Mouse (Mus musculus): Measurements from ENCODE around the gene Atrnl1. TPM values are rescaled to one million over a fixed set of nuclear protein-coding genes. Genes with fewer than 3 reads are reported as not detected.

Gene Atrnl1
- 14.4 and 18.6 TPM in 2 replicates for polyA plus RNA-seq (2012; rRNA removed)

DNA sequence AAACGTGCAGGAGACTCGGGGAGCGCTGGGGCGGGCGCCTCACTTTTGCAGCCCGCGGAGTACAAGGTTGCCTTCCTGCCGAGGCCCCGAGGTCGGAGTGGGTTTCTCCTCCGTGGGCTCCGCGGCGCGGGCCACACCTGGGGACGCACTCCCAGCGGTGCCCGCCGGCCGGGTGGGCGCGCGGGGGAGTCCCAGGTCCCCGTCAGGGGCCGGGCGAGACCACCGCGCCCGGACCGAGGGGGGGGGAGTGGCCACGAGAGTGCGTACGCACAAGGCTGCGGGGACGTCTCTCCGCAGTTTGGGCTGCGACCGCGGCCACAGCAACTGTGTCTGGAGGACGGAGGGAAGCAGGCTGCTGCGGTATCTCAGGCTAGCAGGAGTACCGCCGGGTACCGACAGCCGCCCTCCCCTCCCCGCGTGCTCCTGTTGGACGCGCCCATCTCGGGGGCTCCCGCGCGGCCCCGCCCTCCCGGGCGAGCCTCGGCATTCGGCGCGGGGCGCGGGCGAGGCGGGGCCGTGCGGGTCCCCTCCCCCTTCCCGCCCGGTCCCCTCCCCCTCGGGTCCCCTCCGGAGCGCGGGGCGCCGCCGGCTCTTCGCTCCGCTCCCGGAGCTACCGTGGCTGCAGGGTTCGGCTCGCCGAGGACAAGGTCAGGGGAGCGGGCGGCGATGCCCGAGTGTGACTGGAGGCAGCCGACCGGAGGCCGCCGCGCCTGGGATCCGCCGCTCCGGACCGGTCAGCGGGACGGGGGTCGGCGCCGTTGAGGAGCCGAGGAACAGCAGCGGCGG, at the start of gene Atrnl1:
Gene Atrnl1, plus strand, starts transcription at position 559 of the 786 bp plus-strand sequence.
- peak; percentile 89 for DNase-seq
- TF ChIP-seq POLR2A (IDR thresholded peaks at IDR 0.05; ENCODE audit: borderline replicate concordance, extremely low read depth, low read depth, low read length) (peak; percentile 66; the same call in 1 of the 2 replicates), CTCF (IDR thresholded peaks at IDR 0.05; ENCODE audit: insufficient read depth, low read length) (no peak)

GRCm38 (mm10) chr19:57561486-57561885, 49.3 kb upstream of the Atrnl1 start:
- TF ChIP-seq CTCF (IDR thresholded peaks at IDR 0.05; ENCODE audit: insufficient read depth, low read length): no peak
- TF ChIP-seq POLR2A (IDR thresholded peaks at IDR 0.05; ENCODE audit: borderline replicate concordance, extremely low read depth, low read depth, low read length): no peak
- 82% methylated on average over 4 of the region's 4 CpGs for WGBS
- DNase-seq: no peak
- no peak overlapping the region for H3K4me3 ChIP-seq (replicated peaks; ENCODE audit: extremely low read depth, low read depth, low read length)
- H3K4me1 ChIP-seq (ENCODE audit: control insufficient read depth, insufficient read depth, low read length): no peaks in the 10 kb centered on the region

More for the DNA sequence above, at the start of gene Atrnl1:
- peak within 1 kb of the TSS; percentile 83 for H3K4me3 ChIP-seq (replicated peaks; ENCODE audit: extremely low read depth, low read depth, low read length)
- under 1% methylated on average over 97 of the region's 103 CpGs for WGBS
- peaks cover 2% of the 10 kb centered on the region; the same call in 1 of the 2 replicates for H3K4me1 ChIP-seq (ENCODE audit: control insufficient read depth, insufficient read depth, low read length)

- H3K4me3 ChIP-seq (replicated peaks; ENCODE audit: extremely low read depth, low read depth, low read length): no peak overlapping the region
- TF ChIP-seq CTCF (IDR thresholded peaks at IDR 0.05; ENCODE audit: insufficient read depth, low read length) (no peak), POLR2A (IDR thresholded peaks at IDR 0.05; ENCODE audit: borderline replicate concordance, extremely low read depth, low read depth, low read length) (no peak)
- 82% methylated on average over 6 of the region's 6 CpGs for WGBS
- DNase-seq: no peak
- no peaks in the 10 kb centered on the region for H3K4me1 ChIP-seq (ENCODE audit: control insufficient read depth, insufficient read depth, low read length)
These were observed 41.8 kb upstream of the Atrnl1 start for GRCm38 (mm10) chr19:57569040-57569439.

DNA sequence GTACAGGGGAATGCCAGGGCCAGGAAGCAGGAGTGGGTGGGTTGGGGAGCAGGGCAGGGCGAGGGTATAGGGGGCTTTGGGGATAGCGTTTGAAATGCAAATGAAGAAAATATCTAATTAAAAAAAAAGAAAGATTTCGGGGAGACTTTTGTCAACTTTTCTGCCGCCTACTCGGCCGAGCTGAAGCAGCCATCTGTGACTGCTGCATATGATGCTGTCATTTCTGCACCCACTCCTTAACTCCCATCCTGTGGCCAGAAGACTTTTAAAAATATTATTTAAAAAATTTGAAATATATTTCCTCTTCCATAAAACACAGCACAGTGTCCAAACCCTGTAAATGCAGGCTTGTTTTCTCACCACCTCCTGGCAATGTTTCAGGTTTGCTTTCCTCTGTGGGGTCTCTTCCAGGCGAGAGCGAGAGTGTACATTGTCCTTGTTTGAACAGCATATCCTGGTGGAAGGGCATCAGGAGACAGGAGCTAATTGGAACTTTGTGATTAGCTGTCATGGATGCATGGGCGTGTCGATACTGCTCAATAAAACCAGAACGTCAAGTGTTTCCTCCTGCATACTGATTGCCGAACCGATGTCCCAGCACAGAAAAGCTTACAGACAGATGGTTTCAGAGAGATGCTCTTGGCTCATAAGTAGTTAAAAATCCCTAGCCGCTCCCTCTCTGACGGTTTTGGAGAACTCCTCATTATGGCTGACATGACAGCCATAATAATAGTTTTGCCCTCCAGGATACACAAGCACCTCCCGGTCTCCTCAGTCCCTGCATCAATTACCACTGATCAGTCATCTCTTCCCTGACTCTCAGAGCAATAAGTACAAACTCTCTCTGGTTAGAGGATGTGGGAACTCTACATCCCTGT, 38.2 kb upstream of the Atrnl1 start:
- H3K4me1 ChIP-seq (ENCODE audit: control insufficient read depth, insufficient read depth, low read length): no peaks in the 10 kb centered on the region
- 84% methylated on average over 16 of the region's 16 CpGs for WGBS
- no peak for TF ChIP-seq POLR2A (IDR thresholded peaks at IDR 0.05; ENCODE audit: borderline replicate concordance, extremely low read depth, low read depth, low read length)
- no peak for TF ChIP-seq CTCF (IDR thresholded peaks at IDR 0.05; ENCODE audit: insufficient read depth, low read length)
- no peak overlapping the region for H3K4me3 ChIP-seq (replicated peaks; ENCODE audit: extremely low read depth, low read depth, low read length)
- DNase-seq: no peak

- no peaks in the 10 kb centered on the region for H3K4me1 ChIP-seq (ENCODE audit: control insufficient read depth, insufficient read depth, low read length)
- DNase-seq: no peak
- TF ChIP-seq POLR2A (IDR thresholded peaks at IDR 0.05; ENCODE audit: borderline replicate concordance, extremely low read depth, low read depth, low read length) (no peak), CTCF (IDR thresholded peaks at IDR 0.05; ENCODE audit: insufficient read depth, low read length) (no peak)
- no peak overlapping the region for H3K4me3 ChIP-seq (replicated peaks; ENCODE audit: extremely low read depth, low read depth, low read length)
These were observed 37.4 kb upstream of the Atrnl1 start for GRCm38 (mm10) chr19:57573470-57573869.

- DNase-seq: no peak
- TF ChIP-seq POLR2A (IDR thresholded peaks at IDR 0.05; ENCODE audit: borderline replicate concordance, extremely low read depth, low read depth, low read length) (no peak), CTCF (IDR thresholded peaks at IDR 0.05; ENCODE audit: insufficient read depth, low read length) (no peak)
- no peak overlapping the region for H3K4me3 ChIP-seq (replicated peaks; ENCODE audit: extremely low read depth, low read depth, low read length)
- no peaks in the 10 kb centered on the region for H3K4me1 ChIP-seq (ENCODE audit: control insufficient read depth, insufficient read depth, low read length)
- 58% methylated on average over 7 of the region's 7 CpGs for WGBS
These were observed 35.8 kb upstream of the Atrnl1 start for GRCm38 (mm10) chr19:57575027-57575426.

- DNase-seq: no peak
- TF ChIP-seq CTCF (IDR thresholded peaks at IDR 0.05; ENCODE audit: insufficient read depth, low read length) (no peak), POLR2A (IDR thresholded peaks at IDR 0.05; ENCODE audit: borderline replicate concordance, extremely low read depth, low read depth, low read length) (no peak)
- WGBS: 41% methylated on average over 5 of the region's 5 CpGs
- Histone ChIP-seq H3K4me1 (ENCODE audit: control insufficient read depth, insufficient read depth, low read length) (no peaks in the 10 kb centered on the region), H3K4me3 (replicated peaks; ENCODE audit: extremely low read depth, low read depth, low read length) (no peak overlapping the region)
These were observed 34.0 kb upstream of the Atrnl1 start for GRCm38 (mm10) chr19:57576836-57577235.

DNA sequence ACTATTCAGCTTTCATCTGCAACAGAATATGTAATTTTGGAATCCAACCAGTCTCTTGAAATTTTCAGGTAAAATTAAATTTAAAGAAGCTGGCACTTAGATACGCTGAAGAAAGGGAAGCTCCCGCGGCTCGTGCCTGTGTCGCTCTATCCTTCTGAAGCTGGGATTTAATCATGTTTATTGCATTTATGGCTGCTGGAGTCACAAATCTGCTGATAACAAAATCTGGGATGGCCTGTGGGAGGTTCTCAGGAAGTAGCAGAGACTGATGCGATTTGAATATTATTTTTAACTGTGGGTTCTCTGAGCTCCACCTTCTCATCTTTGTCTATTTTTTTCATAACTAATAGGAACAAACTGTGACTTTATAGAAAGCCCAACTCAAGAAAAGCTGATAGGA, 33.6 kb upstream of the Atrnl1 start:
- 75% methylated on average over 6 of the region's 6 CpGs for WGBS
- no peak for TF ChIP-seq CTCF (IDR thresholded peaks at IDR 0.05; ENCODE audit: insufficient read depth, low read length)
- no peak for TF ChIP-seq POLR2A (IDR thresholded peaks at IDR 0.05; ENCODE audit: borderline replicate concordance, extremely low read depth, low read depth, low read length)
- H3K4me3 ChIP-seq (replicated peaks; ENCODE audit: extremely low read depth, low read depth, low read length): no peak overlapping the region
- DNase-seq: no peak
- H3K4me1 ChIP-seq (ENCODE audit: control insufficient read depth, insufficient read depth, low read length): no peaks in the 10 kb centered on the region

- Histone ChIP-seq H3K4me3 (replicated peaks; ENCODE audit: extremely low read depth, low read depth, low read length) (no peak overlapping the region), H3K4me1 (ENCODE audit: control insufficient read depth, insufficient read depth, low read length) (no peaks in the 10 kb centered on the region)
- no peak for DNase-seq
- 59% methylated on average over 7 of the region's 7 CpGs for WGBS
- TF ChIP-seq CTCF (IDR thresholded peaks at IDR 0.05; ENCODE audit: insufficient read depth, low read length) (no peak), POLR2A (IDR thresholded peaks at IDR 0.05; ENCODE audit: borderline replicate concordance, extremely low read depth, low read depth, low read length) (no peak)
These were observed 29.9 kb upstream of the Atrnl1 start for GRCm38 (mm10) chr19:57580962-57581361.
